Mouse (Mus musculus) adrenal gland, postnatal 36 days (tissue): ENCODE measurements at regions not wholly inside any gene's neighbourhood (a gene's known extent, or its start where the extent isn't known, plus 50 kb on each side); places are given as distances from the start of the nearest gene placed in this dataset.

Experiments used
- DNase-seq, 2 experiments: peaks; one replicate each; pipeline ENCODE4 v3.0.0; 2021; ENCODE audit warnings: mixed read lengths in 1 of 2

DNA sequence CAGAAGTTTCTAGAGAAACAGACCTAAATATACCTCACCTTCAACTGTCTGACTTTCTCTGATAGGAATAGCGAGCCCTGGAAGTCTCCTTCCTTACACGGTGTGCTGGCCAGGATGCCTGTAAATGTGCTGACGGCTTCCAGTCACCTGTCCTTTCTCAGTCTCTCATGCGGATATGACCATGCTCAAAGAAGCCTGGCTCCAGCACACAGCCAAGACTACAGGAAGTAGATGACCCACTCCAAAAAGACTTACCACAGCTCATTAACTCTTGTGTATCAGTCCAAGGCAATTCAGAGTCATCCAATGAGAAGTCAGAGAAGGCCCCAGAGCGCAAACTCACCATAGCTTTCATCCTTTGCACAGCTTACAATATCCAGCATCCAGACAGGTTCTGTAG lies 186.3 kb downstream of the Synb start:
- DNase-seq: no peak

DNA sequence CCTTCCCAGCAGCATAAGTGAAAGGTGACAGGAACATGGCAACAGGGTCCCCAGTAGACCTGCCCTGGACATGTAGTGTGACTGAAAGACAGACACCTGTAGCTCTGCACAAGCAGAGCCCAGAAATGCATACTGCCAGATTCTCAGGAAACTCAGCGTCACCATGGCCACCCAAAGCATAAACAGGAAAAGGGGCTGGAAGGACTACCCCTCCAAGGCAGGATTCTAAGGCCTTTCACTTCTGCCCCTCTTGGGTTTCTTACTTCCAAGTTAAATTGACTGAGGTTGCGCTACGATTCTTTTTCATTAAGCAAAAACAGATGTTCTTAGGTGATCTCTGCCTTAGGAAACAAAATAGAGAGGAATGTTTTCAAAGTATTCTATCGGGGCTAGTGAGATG lies 189.5 kb downstream of the Synb start:
- no peak for DNase-seq

DNA sequence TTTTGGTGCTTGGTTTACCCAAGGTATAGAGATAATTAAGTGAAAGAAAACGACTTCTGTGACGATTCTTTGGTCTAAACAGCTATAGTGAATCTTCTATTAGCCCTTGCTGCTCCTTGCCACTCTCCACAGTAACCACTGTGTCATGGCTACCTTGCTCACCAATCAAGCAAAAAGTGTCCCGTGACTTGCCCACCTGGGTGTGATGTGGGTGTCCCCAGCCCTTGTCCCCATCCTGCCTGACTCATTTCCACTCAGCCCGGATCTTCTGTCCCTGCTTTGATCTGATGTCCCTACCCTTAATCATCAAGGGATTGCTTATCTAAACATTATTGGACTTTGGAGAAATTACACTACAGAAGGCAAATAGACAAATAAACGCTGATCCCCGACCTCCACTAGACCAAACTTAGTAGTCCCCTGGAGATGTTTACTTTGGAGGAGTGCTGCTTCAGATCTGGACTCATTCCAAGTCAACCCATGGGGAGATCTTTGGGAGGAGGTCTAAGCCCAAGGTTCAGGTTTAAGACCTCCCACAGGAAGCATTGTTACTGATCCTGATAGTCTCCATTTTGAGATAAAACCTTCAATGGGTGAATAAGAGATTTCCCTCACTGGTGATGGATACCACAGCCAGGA lies 190.6 kb downstream of the Synb start:
- no peak for DNase-seq

DNA sequence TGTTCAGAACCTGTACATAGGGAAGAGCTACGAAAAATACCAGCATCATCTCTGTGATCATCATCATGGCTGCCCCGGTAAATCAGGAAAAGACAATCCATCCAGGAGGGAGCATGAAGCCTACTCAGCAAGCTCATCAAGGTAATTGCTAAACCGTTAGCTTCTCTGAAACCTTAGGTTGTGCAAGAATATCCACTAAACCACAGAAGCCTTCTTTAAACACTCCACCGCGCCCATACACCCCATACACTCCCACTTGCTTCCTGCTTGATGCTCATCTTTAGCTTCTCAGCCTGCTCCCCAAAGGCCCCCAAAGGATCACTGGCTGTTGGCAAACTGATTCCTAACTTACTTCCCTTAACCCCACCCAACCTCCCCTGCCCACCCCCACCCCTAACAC lies 193.2 kb downstream of the Synb start:
- DNase-seq: no peak

DNA sequence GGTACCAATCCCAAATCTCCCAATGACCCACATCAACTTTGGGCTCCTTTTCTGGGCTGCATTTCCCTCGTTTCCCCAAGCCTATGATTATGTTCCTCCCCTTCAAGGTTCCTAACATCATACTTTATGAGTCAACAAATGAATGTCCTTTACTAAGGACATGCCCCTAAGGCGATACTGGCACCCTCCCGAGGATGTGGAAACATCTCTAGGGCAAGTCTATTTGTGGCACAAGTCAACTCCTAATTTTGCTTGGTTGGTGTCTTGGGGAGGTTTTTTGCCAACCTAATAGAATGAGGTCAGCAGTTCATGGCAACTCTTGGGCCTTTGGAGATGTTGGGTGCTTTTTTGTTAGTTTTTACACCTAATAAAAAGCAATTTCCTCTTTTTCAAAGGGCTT lies 198.5 kb downstream of the Synb start:
- peak; percentile 46 to 72 for DNase-seq
